Mouse (Mus musculus): ENCODE results near the gene Spen.
"Not testable (repeated sequence)": the region's sequence is repeated elsewhere in the genome, so short reads cannot be mapped to it uniquely, and the experiment has no call there.

Spen gene

GRCm38 (mm10) chr4:141538408-141539212, at the start of gene Spen:
TSS of gene Spen (minus strand) at chr4:141538597.
- peak; percentile 93 for DNase-seq (ENCODE audit: low spot score)

GRCm38 (mm10) chr4:141583919-141584318, 45.5 kb upstream of the Spen start:
- DNase-seq (ENCODE audit: low spot score) = no peak

GRCm38 (mm10) chr4:141581051-141581450, 42.7 kb upstream of the Spen start:
- DNase-seq (ENCODE audit: low spot score) = no peak

- DNase-seq (ENCODE audit: low spot score) = peak; percentile 32
Observed at GRCm38 (mm10) chr4:141578833-141579232, 40.4 kb upstream of the Spen start.

GRCm38 (mm10) chr4:141576877-141577276, 38.5 kb upstream of the Spen start:
- no peak for DNase-seq (ENCODE audit: low spot score)

- no peak for DNase-seq (ENCODE audit: low spot score)
Observed at GRCm38 (mm10) chr4:141576404-141576803, 38.0 kb upstream of the Spen start.

- DNase-seq (ENCODE audit: low spot score) = peak; percentile 66
Observed at GRCm38 (mm10) chr4:141574789-141575702, 36.6 kb upstream of the Spen start.

GRCm38 (mm10) chr4:141573359-141573966, 35.1 kb upstream of the Spen start:
- DNase-seq (ENCODE audit: low spot score) = peak; percentile 61

- no peak for DNase-seq (ENCODE audit: low spot score)
Observed at GRCm38 (mm10) chr4:141572668-141573358, 34.4 kb upstream of the Spen start.

GRCm38 (mm10) chr4:141571934-141572333, 33.5 kb upstream of the Spen start:
- DNase-seq (ENCODE audit: low spot score) = no peak

GRCm38 (mm10) chr4:141571337-141571739, 32.9 kb upstream of the Spen start:
- DNase-seq (ENCODE audit: low spot score) = no peak

GRCm38 (mm10) chr4:141570821-141571220, 32.4 kb upstream of the Spen start:
- no peak for DNase-seq (ENCODE audit: low spot score)

- no peak for DNase-seq (ENCODE audit: low spot score)
Observed at GRCm38 (mm10) chr4:141570004-141570403, 31.6 kb upstream of the Spen start.

GRCm38 (mm10) chr4:141568966-141569365, 30.6 kb upstream of the Spen start:
- no peak for DNase-seq (ENCODE audit: low spot score)

GRCm38 (mm10) chr4:141567174-141567573, 28.8 kb upstream of the Spen start:
- not testable (repeated sequence) for DNase-seq (ENCODE audit: low spot score)

- DNase-seq (ENCODE audit: low spot score) = no peak
Observed at GRCm38 (mm10) chr4:141566187-141566586, 27.8 kb upstream of the Spen start.

- no peak for DNase-seq (ENCODE audit: low spot score)
Observed at GRCm38 (mm10) chr4:141565325-141565724, 26.9 kb upstream of the Spen start.

GRCm38 (mm10) chr4:141564660-141565059, 26.3 kb upstream of the Spen start:
- no peak for DNase-seq (ENCODE audit: low spot score)

GRCm38 (mm10) chr4:141564209-141564608, 25.8 kb upstream of the Spen start:
- no peak for DNase-seq (ENCODE audit: low spot score)

GRCm38 (mm10) chr4:141562281-141562680, 23.9 kb upstream of the Spen start:
- DNase-seq (ENCODE audit: low spot score) = no peak

GRCm38 (mm10) chr4:141561331-141561919, 23.0 kb upstream of the Spen start:
- DNase-seq (ENCODE audit: low spot score) = not testable (repeated sequence)

All from ovary, adult 18-20 months (tissue).